Mouse (Mus musculus) kidney, embryonic 16.5 days (tissue): ENCODE results near the gene Clcn1. TPM values are rescaled to one million over a fixed set of nuclear protein-coding genes. Genes with fewer than 3 reads are reported as not detected.

Experiments used
- ATAC-seq: fragments of 200-750 bp; cut with Nextera tagmentation; 2 replicates; pipeline ENCODE4 v1.8.0; 2017; ENCODE audit warnings: moderate TSS enrichment; ENCODE audit not compliant: low FRiP score, low TSS enrichment
- H3K27ac ChIP-seq: fragments of 300-500 bp; sonication (generic); 2 replicates; pipeline ENCODE4 v1.5.1; 2014; ENCODE audit warnings: low read length
- H3K27me3 ChIP-seq: fragments of 300-500 bp; sonication (generic); 2 replicates; pipeline ENCODE4 v1.6.1; 2014; ENCODE audit warnings: low read length, control low read depth, mixed read lengths; ENCODE audit not compliant: insufficient read depth
- H3K36me3 ChIP-seq: fragments of 300-500 bp; sonication (generic); 2 replicates; pipeline ENCODE4 v1.6.1; 2014; ENCODE audit warnings: low read length, control low read depth, mixed read lengths; ENCODE audit not compliant: insufficient read depth
- H3K4me1 ChIP-seq: fragments of 300-500 bp; sonication (generic); 2 replicates; pipeline ENCODE4 v1.6.1; 2014; ENCODE audit warnings: low read length, control low read depth, mixed read lengths; ENCODE audit not compliant: insufficient read depth
- H3K4me2 ChIP-seq: fragments of 300-500 bp; sonication (generic); replicated peaks from 2 replicates; pipeline ENCODE4 v1.6.1; 2014; ENCODE audit warnings: low read depth, low read length
- H3K4me3 ChIP-seq: fragments of 300-500 bp; sonication (generic); 2 replicates; pipeline ENCODE4 v1.5.1; 2014; ENCODE audit warnings: mild to moderate bottlenecking, low read length
- H3K9ac ChIP-seq: fragments of 300-500 bp; sonication (generic); replicated peaks from 2 replicates; pipeline ENCODE4 v1.6.1; 2014; ENCODE audit warnings: low read length
- H3K9me3 ChIP-seq: fragments of 300-500 bp; sonication (generic); 2 replicates; pipeline ENCODE4 v1.6.1; 2016; ENCODE audit warnings: low read length, control low read depth
- WGBS: fragments of 180-500 bp; shearing (Covaris S2); extraction: QIAGEN DNeasy Blood & Tissue Kit; methylation state at CpG from one replicate; pipeline ENCODE4 v1.1.7; 2014; 5-methylcytosine and 5-hydroxymethylcytosine counted together
- polyA plus RNA-seq: library from polyadenylated mRNA; unstranded; fragments of >200 nt; fragmentation: Nextera tagmentation; extraction: Ambion mirVana; gene quantifications from 2 replicates; pipeline ENCODE4 v1.2.1, GENCODE M21; 2015

Clcn1 gene
- polyA plus RNA-seq, 1 experiment from 2014 or later: 0.29 TPM

DNA sequence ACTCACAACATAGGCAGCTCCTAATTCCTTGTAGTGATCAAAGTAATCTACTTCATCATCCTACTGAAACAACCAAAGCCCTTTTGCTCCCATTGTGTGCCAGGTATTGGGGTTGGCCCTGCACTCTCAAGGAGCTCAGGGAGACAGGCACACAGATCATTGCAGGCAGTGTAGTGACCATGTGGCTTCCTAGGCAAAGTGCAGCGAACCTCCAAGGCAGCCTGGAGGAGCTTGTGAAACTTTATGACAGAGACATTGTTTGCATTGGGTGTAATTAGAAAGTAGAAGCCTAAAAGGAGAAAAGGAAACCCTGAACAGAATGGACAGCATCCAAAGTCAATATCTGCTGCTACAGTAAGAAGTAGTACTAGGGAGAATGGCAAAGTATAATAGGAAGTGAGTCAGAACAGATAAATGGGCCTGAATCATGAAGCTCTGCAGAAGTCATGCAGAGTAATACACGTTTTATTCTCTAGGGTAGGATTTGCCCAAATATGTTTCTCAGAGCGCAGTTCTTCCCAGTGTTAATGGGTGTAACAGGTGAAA lies 9.1 kb downstream of the Clcn1 start:
- H3K4me1 ChIP-seq: no peaks in the 10 kb centered on the region
- H3K4me2 ChIP-seq: no peak overlapping the region
- H3K27me3 ChIP-seq: no peaks in the 10 kb centered on the region
- no peak for ATAC-seq
- no peak overlapping the region for H3K27ac ChIP-seq
- H3K9me3 ChIP-seq: no peaks in the 10 kb centered on the region
- H3K9ac ChIP-seq: no peak overlapping the region
- no peak overlapping the region for H3K4me3 ChIP-seq
- H3K36me3 ChIP-seq: no peaks in the 10 kb centered on the region
- WGBS: 59% methylated on average over 3 of the region's 3 CpGs

DNA sequence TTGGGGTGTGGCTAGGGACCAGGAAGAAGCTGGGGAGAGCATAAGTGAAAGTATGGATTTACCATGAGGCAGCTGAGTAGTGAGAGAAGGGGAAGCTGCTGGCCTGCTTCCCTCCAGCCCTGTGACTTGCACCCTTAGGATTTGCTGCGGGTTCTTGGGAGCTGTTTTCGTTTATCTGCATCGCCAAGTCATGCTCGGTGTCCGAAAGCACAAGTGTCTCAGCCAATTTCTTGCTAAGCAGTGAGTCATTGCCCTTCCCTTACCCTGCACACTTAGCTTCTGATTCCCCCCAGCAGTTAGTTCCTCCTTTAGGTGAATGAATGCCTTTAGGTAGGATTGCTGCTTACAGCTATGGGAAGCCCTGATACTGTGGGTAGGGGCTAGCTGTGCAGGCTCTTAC lies 12.9 kb downstream of the Clcn1 start:
- H3K36me3 ChIP-seq: no peaks in the 10 kb centered on the region
- H3K27ac ChIP-seq: no peak overlapping the region
- H3K9me3 ChIP-seq: no peaks in the 10 kb centered on the region
- WGBS: 93% methylated on average over 5 of the region's 5 CpGs
- no peak overlapping the region for H3K4me2 ChIP-seq
- H3K4me1 ChIP-seq: no peaks in the 10 kb centered on the region
- ATAC-seq: no peak
- no peaks in the 10 kb centered on the region for H3K27me3 ChIP-seq
- no peak overlapping the region for H3K9ac ChIP-seq
- no peak overlapping the region for H3K4me3 ChIP-seq

DNA sequence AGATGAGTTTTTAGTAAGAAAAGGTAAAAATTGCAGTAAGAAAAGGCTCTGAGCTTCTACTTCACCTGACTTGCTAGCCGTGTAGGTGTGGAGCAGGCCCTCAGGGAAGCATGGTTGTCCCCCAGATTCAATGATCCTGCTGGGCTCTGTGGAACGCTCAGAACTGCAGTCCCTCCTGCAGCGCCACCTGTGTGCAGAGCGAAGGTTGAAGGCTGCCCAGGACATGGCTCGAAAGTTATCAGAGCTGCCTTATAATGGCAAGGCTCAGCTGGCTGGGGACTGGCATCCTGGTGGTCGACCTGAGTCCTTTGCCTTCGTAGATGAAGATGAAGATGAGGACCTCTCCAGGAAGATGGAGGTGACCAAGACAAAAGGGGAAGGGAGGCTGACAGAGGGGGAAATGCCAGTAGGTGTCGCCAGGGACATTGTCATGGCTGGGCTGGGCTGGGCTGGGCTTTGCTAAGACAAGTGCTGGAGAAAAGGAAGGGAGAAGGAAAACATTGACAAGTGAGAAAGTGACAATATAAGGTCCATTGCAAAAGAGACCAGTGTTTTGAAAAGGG lies 23.4 kb downstream of the Clcn1 start:
- Histone ChIP-seq H3K4me3 (no peak overlapping the region), H3K4me2 (no peak overlapping the region), H3K36me3 (no peaks in the 10 kb centered on the region), H3K4me1 (no peaks in the 10 kb centered on the region), H3K27me3 (no peaks in the 10 kb centered on the region), H3K27ac (no peak overlapping the region), H3K9ac (no peak overlapping the region), H3K9me3 (no peaks in the 10 kb centered on the region)
- WGBS: 53% methylated on average over 8 of the region's 8 CpGs
- ATAC-seq: no peak; the same call in 1 of the 2 replicates

DNA sequence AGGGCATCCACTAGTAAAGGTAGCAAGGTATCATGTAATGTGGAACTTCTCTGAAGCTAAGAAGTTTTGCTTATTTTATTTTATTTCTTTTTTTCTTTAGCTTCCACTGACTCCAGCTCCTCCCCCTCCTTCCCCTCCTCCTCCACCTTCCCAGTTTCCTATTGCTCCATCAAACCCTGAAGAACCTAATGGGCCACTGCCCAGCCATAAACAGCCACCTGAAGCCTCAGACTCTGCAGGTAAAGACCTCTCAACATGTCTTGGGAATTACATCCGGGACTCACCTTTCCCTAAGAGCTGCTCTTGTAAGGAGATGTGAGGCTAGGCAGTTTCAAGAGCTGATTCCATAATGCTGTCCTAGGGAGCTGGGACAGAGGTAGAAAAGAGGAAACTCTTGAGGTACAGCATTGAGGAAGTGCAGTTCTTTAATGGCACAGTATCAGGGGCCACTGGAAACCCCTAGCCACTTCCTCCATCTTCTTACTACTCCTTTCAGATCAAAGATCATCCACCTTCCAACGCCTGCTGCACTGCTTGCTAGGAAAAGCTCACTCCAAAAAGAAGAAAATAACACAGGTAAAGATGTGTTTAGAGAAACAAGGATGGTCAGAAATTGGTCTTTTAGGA lies 24.1 kb downstream of the Clcn1 start:
- H3K27ac ChIP-seq: no peak overlapping the region
- no peak overlapping the region for H3K4me3 ChIP-seq
- H3K4me2 ChIP-seq: no peak overlapping the region
- no peaks in the 10 kb centered on the region for H3K9me3 ChIP-seq
- 0 out of 2 replicates have a peak, but pooled peaks have one; percentile 15 for ATAC-seq
- H3K36me3 ChIP-seq: no peaks in the 10 kb centered on the region
- no peaks in the 10 kb centered on the region for H3K27me3 ChIP-seq
- 84% methylated on average over 2 of the region's 2 CpGs for WGBS
- H3K4me1 ChIP-seq: no peaks in the 10 kb centered on the region
- H3K9ac ChIP-seq: no peak overlapping the region

DNA sequence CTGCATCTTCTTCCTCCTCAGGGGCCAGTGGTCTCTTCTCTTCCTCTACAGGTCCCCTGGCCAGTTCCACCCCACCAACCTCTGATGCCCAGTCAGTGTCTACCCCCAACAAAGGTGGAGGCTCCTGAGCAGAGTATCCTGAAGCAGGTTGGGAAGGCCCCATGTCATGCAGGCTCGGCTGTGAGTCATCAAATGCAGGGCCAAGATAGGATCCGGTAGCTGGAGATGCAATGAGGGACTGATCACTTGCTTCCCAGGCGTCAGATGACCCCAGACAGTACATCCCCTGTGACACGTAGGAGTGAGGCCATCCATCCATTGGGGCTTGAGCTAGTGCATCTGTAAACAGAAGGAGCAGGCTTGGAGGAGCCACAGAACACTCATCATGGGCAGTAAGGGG lies 31.8 kb downstream of the Clcn1 start:
- H3K4me1 ChIP-seq: no peaks in the 10 kb centered on the region; the same call in 1 of the 2 replicates
- ATAC-seq: no peak
- H3K9ac ChIP-seq: no peak overlapping the region
- H3K27ac ChIP-seq: no peak overlapping the region
- H3K4me2 ChIP-seq: no peak overlapping the region
- H3K36me3 ChIP-seq: no peaks in the 10 kb centered on the region
- no peak overlapping the region for H3K4me3 ChIP-seq
- no peaks in the 10 kb centered on the region for H3K9me3 ChIP-seq
- peaks cover 23% of the 10 kb centered on the region for H3K27me3 ChIP-seq
- WGBS: 69% methylated on average over 4 of the region's 4 CpGs

DNA sequence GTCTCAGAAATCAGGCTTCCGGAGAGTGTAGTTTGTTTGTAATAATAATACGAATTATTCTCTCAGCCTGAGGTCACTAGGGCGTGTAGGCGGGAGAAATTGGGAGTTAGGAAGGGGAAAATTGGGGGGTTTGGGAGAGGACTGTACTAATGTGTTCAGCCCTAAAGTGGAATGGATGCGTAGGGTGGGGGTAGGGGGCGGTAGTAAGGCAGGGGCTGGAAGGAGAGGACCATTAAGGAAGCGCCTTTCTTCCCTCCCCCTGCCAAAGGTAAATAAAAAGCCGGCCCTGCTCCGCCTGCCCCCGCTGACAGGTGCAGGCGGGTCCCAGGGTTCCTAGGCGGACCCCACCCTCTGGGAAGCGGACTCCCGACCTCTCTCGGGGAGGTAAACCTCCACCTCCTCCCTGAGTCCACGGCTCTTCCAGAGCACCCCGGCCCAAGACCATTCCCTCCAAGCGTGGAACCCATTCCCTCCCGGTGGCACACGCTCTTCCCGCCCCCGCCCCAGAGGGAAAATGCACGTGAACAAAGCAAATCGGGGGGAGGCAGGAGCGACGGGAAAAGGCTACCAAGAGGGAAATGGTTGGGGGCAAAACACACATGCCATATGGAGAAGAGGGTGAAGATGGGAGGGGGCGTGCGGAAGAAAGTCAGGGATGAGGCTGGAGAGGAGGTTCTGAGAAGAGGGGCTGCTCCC lies 37.0 kb downstream of the Clcn1 start:
- H3K9me3 ChIP-seq: no peaks in the 10 kb centered on the region
- 1% methylated on average over 28 of the region's 28 CpGs for WGBS
- peak overlapping the region; percentile 100 for H3K4me2 ChIP-seq
- peaks cover 48% of the 10 kb centered on the region for H3K27me3 ChIP-seq
- peak overlapping the region; percentile 65 for H3K4me3 ChIP-seq
- H3K27ac ChIP-seq: no peak overlapping the region
- H3K9ac ChIP-seq: 0 out of 2 replicates have a peak overlapping the region, but pooled peaks have one; percentile 60
- H3K4me1 ChIP-seq: peaks cover 18% of the 10 kb centered on the region
- H3K36me3 ChIP-seq: no peaks in the 10 kb centered on the region
- ATAC-seq: peak; percentile 28; the same call in 1 of the 2 replicates

DNA sequence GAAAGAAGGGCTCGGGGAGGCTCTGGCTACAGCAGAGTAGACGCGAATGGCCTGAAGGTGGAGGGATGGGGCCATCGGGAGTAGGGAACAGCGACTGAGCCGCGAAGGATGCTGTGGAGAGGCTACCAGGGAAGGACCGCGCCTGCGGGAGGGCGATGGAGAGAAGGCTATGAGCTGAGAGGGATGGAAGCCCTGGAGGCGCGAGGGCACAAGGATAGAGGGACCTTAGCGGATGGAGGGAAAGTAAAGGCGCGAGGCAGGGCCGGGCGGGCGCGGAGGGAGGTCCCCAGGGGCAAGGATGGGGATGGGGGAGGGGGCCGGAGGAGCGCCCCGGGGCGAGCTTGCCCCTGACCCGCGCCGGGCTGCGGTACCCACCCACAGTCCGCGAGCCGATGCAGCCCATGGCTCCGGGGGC lies 37.6 kb downstream of the Clcn1 start:
- Histone ChIP-seq H3K27ac (no peak overlapping the region), H3K27me3 (peaks cover 48% of the 10 kb centered on the region), H3K9me3 (no peaks in the 10 kb centered on the region), H3K4me1 (peaks cover 18% of the 10 kb centered on the region), H3K9ac (peak overlapping the region; percentile 60), H3K36me3 (no peaks in the 10 kb centered on the region), H3K4me3 (peak overlapping the region; percentile 65), H3K4me2 (peak overlapping the region; percentile 100)
- peak; percentile 73 for ATAC-seq
- 2% methylated on average over 13 of the region's 32 CpGs for WGBS

DNA sequence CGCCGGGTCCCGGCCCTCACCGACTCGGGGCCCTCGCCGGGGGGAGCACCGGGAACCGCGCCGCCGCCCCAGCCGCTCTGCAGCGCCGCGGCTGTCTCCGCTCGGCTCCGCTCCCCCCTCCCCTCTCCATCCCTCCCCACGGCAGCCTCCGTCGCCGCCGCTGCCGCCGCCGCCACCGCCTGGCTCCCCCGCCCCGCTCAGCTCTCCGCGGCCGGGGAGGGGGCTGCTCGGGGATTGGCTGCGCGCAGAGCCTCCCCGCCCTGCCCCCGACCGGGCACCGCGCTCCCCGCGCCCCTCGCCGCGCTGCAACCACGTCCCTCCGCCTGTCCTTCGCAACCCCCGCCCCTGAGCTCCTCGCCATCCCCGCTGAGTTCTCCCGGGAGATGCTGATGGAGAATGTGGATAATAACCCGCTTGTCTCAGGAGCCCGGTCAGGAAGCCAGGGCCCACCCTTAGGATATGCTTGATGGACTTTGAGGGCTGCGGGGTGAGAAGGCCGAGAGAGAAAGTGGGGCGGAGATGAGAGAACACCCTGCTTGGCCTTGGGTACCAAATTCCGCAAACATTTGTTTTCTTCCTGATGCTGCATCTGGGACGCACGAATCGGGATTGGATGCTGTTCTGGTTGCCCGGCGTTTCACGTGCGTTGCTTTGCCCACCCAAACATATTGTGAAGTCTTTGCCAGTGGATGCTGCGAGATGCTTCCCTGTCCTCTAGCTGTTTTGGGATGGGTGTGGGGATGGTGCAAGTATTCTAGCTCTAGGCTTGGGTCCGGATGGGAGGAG lies 38.2 kb downstream of the Clcn1 start, which contains the start of gene Fam131b:
Gene Fam131b (minus strand): TSS at position 162 of the 786 bp plus-strand sequence.
- H3K27ac ChIP-seq: no peak within 1 kb of the TSS
- H3K4me3 ChIP-seq: peak within 1 kb of the TSS; percentile 65
- H3K36me3 ChIP-seq: no peaks in the 10 kb centered on the region
- H3K27me3 ChIP-seq: peaks cover 48% of the 10 kb centered on the region
- WGBS: 0% methylated on average over 38 of the region's 68 CpGs
- peak within 1 kb of the TSS; percentile 60 for H3K9ac ChIP-seq
- peak within 1 kb of the TSS; percentile 100 for H3K4me2 ChIP-seq
- no peaks in the 10 kb centered on the region for H3K9me3 ChIP-seq
- peak; percentile 78 for ATAC-seq
- H3K4me1 ChIP-seq: peaks cover 18% of the 10 kb centered on the region

DNA sequence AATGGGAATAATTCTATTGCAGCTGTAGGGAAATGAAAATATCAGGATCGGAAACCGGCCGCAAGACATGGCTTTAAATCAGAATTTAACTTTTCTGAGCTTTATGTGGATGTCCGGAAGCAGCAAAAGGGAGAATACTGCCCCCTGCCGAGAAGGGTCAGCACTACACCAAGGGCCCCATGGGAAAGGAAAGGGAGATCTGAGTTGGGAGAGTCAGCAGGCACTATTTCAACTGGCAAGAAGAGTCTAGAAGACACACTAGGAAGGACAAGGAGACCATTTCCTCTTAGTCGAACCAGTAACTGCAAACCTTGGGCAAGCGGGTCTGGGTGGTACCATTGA lies 38.8 kb downstream of the Clcn1 start:
- Histone ChIP-seq H3K9ac (peak overlapping the region; percentile 60), H3K27ac (no peak overlapping the region), H3K27me3 (peaks cover 48% of the 10 kb centered on the region), H3K9me3 (no peaks in the 10 kb centered on the region), H3K4me2 (peak overlapping the region; percentile 100), H3K36me3 (no peaks in the 10 kb centered on the region), H3K4me1 (peaks cover 18% of the 10 kb centered on the region), H3K4me3 (peak overlapping the region; percentile 65)
- no peak for ATAC-seq
- WGBS: 5% methylated on average over 7 of the region's 7 CpGs
